Mouse (Mus musculus) liver, postnatal 0 days (tissue): ENCODE data around the gene Zfp91. TPM values are rescaled to one million over a fixed set of nuclear protein-coding genes. Genes with fewer than 3 reads are reported as not detected.

Experiments
- ATAC-seq: fragments of 200-750 bp; cut with Nextera tagmentation; 2 replicates; pipeline ENCODE4 v1.8.0; 2017; ENCODE audit warnings: mild to moderate bottlenecking, moderate library complexity
- DNase-seq: peaks from one replicate; pipeline ENCODE4 v3.0.0-alpha.2; 2016
- H3K27ac ChIP-seq: fragments of 300-500 bp; sonication (generic); 2 replicates; pipeline ENCODE4 v1.5.1; 2014; ENCODE audit warnings: antibody characterized with exemption, moderate library complexity, mild to moderate bottlenecking, low read depth
- H3K27me3 ChIP-seq: fragments of 300-500 bp; sonication (generic); 2 replicates; pipeline ENCODE4 v1.6.1; 2014; ENCODE audit warnings: low read length, control low read depth, mixed read lengths; ENCODE audit not compliant: insufficient read depth
- H3K36me3 ChIP-seq: fragments of 300-500 bp; sonication (generic); replicated peaks from 2 replicates; pipeline ENCODE4 v1.6.1; 2014; ENCODE audit warnings: mild to moderate bottlenecking, control low read depth, low read length, moderate library complexity, mixed read lengths; ENCODE audit not compliant: insufficient read depth
- H3K4me1 ChIP-seq: fragments of 300-500 bp; sonication (generic); 2 replicates; pipeline ENCODE4 v1.6.1; 2014; ENCODE audit warnings: antibody characterized with exemption, mild to moderate bottlenecking, control low read depth; ENCODE audit not compliant: insufficient read depth
- H3K4me2 ChIP-seq: fragments of 300-500 bp; sonication (generic); 2 replicates; pipeline ENCODE4 v1.6.1; 2014; ENCODE audit warnings: low read depth, mild to moderate bottlenecking, low read length, moderate library complexity, mixed read lengths
- H3K4me3 ChIP-seq: fragments of 300-500 bp; sonication (generic); 2 replicates; pipeline ENCODE4 v1.5.1; 2014; ENCODE audit warnings: low read depth, low read length
- H3K9ac ChIP-seq: fragments of 300-500 bp; sonication (generic); replicated peaks from 2 replicates; pipeline ENCODE4 v1.6.1; 2014; ENCODE audit warnings: mild to moderate bottlenecking, moderate library complexity
- H3K9me3 ChIP-seq: fragments of 300-500 bp; sonication (generic); 2 replicates; pipeline ENCODE4 v1.6.1; 2016; ENCODE audit warnings: mild to moderate bottlenecking, control low read depth, low read length, mixed read lengths
- CTCF ChIP-seq: sonication (generic); IDR thresholded peaks from 2 replicates; pipeline ENCODE4 v1.5.1; 2016; ENCODE audit warnings: antibody characterized with exemption, low read depth
- EP300 ChIP-seq: IDR thresholded peaks from 2 replicates; pipeline ENCODE4 v1.6.1; 2016; ENCODE audit warnings: antibody characterized with exemption, low read depth, mild to moderate bottlenecking
- WGBS: fragments of 180-500 bp; shearing (Covaris S2); extraction: QIAGEN DNeasy Blood & Tissue Kit; methylation state at CpG from one replicate; pipeline ENCODE4 v1.1.7; 2014; ENCODE audit not compliant: insufficient replicate concordance; 5-methylcytosine and 5-hydroxymethylcytosine counted together
- polyA plus RNA-seq: library from polyadenylated mRNA; unstranded; fragments of >200 nt; fragmentation: Nextera tagmentation; extraction: Ambion mirVana; gene quantifications from 2 replicates; pipeline ENCODE4 v1.2.1, GENCODE M21; 2015

Zfp91 gene
- 6.7 and 7.0 TPM in 2 replicates for polyA plus RNA-seq

DNA sequence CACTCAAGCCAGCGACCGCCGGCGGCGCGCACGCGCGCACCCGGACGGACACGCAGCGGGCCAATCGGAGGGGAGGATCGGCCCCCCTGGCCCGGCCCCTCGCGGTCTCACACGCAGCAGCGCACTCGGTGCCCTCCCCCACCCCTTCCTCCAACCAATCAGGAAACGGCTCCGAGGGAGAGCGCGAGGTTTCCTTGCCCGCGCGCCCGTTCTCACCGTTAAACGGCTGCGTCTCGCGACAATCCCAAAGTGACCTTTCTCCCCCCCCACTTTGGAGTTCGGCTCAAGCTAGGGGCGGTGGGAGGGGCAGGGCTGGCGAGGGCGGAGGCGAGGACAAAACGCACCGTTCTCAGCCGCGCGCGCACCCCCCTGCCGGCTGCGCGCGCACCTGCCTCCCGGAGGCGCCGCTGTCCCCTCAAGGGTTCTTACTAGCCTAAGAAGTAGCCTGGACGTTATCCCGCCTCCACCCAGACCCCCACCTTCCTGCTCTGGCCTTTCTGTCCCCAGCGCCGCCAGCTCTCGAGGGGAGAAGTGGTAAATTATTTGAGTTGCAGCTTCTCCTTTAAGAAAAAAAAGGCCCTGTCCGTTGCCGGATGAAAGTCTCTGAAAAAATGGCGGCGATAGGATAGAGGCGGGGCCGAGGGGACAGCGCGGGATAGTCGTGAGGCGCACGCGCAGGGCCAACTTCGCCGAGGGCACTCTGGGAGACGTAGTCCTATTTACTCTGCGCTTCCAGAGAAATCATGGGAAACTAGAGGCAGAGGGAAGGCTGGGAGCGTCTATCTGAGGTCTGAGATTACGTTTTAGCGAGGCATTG is at the start of gene Zfp91, which contains the start of gene Lpxn:
TSS of gene Zfp91 (minus strand) at position 616 of the 817 bp plus-strand sequence.
TSS of gene Lpxn (plus strand) at position 683 of the 817 bp plus-strand sequence.
- peak; percentile 85 for ATAC-seq
- no peaks in the 10 kb centered on the region for H3K36me3 ChIP-seq
- no peaks in the 10 kb centered on the region for H3K9me3 ChIP-seq
- peak within 1 kb of the TSS; percentile 100 for H3K9ac ChIP-seq
- H3K4me1 ChIP-seq, result peaks cover 10% of the 10 kb centered on the region; the same call in 1 of the 2 replicates
- H3K27ac ChIP-seq, result peak within 1 kb of the TSS; percentile 99
- no peaks in the 10 kb centered on the region for H3K27me3 ChIP-seq
- peak; percentile 98 for DNase-seq
- peak; percentile 16; the same call in 1 of the 2 replicates for TF ChIP-seq CTCF
- peak; percentile 36 for TF ChIP-seq EP300
- H3K4me3 ChIP-seq, result peak within 1 kb of the TSS; percentile 98
- peak within 1 kb of the TSS; percentile 84 for H3K4me2 ChIP-seq
- under 1% methylated on average over 63 of the region's 76 CpGs for WGBS

DNA sequence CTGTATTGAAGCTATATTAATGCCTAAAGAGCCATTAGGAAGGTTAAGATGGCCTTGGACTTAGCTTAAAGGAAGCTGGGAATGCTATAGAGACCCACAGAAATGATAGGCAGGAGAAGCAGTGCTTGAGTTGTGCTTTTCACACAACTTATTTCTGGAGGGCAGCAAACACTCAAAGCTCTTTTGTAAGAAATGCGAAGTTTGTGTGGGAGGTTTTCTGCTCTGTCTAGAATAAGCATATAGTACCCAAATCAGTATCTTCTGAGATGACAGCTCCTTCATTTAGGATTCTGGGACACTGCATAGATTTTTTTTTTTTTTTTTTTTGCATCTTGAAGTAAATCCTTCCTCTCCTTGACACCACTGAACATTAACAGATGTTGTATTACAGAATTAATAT is 42.6 kb upstream of the Zfp91 start:
- no peak overlapping the region for H3K4me2 ChIP-seq
- no peak overlapping the region for H3K27ac ChIP-seq
- 86% methylated on average over 1 of the region's 1 CpGs for WGBS
- TF ChIP-seq CTCF (no peak), EP300 (no peak)
- H3K9ac ChIP-seq, result no peak overlapping the region
- no peaks in the 10 kb centered on the region for H3K36me3 ChIP-seq
- H3K27me3 ChIP-seq, result no peaks in the 10 kb centered on the region
- no peak for DNase-seq
- no peaks in the 10 kb centered on the region for H3K4me1 ChIP-seq
- no peak for ATAC-seq
- no peak overlapping the region for H3K4me3 ChIP-seq
- no peaks in the 10 kb centered on the region for H3K9me3 ChIP-seq

DNA sequence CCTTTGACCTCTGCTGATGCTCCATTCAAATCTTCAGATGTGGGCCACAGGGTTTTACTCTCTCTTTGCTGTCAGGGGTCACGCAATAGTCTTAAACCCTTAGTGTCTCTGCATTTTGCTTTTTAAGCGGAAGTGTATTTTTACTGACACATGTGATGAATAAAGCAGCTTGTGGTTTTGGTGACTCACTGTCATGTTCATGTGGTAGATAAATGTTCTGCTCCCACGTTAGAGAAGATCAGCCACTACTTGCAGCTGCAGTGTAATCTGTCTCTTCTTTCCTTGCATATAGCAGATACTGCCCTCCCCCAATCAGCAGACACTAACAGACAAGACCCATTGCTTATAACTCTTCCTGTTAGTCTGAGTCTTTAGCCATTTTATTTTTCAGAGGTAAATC is 37.7 kb upstream of the Zfp91 start:
- no peak overlapping the region for H3K9ac ChIP-seq
- no peaks in the 10 kb centered on the region for H3K36me3 ChIP-seq
- ATAC-seq, result peak; percentile 73
- WGBS, result 37% methylated on average over 3 of the region's 3 CpGs
- DNase-seq, result no peak
- no peak overlapping the region for H3K4me3 ChIP-seq
- H3K4me1 ChIP-seq, result no peaks in the 10 kb centered on the region
- H3K27ac ChIP-seq, result no peak overlapping the region
- TF ChIP-seq EP300, result peak; percentile 60; the same call in 1 of the 2 replicates
- no peak for TF ChIP-seq CTCF
- no peaks in the 10 kb centered on the region for H3K9me3 ChIP-seq
- no peak overlapping the region for H3K4me2 ChIP-seq
- H3K27me3 ChIP-seq, result no peaks in the 10 kb centered on the region

DNA sequence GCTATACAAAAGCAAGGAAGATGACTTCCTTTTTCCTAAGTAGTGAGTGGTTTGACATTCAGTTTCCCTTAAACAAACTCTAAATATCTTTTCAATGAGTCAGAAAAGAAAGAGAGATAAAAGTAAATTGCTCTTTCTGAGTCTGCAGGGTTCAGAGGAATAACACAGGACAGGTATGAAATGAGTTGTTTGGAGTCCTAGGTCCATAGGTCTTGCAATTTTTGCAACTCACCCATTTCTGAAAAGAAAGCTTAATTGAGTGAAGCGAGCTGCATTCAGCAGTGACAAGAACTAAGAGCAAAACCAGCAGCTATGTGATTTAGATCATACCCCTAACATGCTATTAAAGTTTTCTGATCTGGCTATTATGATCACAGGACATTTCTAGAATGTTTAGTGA is 35.6 kb upstream of the Zfp91 start:
- 50% methylated on average over 1 of the region's 1 CpGs for WGBS
- no peak for TF ChIP-seq EP300
- no peak for TF ChIP-seq CTCF

DNA sequence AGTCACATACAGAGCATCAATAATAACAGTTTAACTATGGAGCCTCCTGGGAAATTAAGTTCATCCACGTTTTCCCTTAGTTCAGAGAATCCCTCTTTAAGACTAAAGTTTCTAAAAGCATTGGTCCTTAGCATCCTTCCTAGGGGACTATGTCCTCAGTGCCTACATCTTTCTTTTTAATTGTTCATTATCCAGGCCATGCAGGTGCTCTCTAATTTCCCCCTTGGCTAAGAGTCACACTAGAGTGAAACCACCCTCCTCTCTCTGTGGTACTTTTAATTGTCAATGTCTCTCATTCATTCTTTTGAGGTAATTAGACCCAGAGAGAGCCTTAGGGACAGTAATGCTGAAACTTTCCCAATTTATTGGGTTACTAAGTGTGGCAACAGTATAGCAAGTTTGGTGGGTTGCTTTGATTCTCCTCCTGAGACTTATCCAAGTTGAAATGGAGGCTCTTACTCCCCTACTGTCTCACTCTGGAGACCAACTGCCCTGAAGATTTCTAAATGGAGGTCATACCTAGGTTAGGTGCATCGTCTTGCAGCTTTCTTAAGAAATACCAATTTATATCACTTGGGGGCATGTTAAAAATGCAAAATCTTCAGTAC is 35.0 kb upstream of the Zfp91 start:
- TF ChIP-seq CTCF (no peak), EP300 (no peak)
- H3K9ac ChIP-seq, result no peak overlapping the region
- DNase-seq (no peak), ATAC-seq (no peak)
- H3K4me2 ChIP-seq, result no peak overlapping the region
- H3K36me3 ChIP-seq, result no peaks in the 10 kb centered on the region
- H3K9me3 ChIP-seq, result no peaks in the 10 kb centered on the region
- H3K4me3 ChIP-seq, result no peak overlapping the region
- 70% methylated on average over 2 of the region's 2 CpGs for WGBS
- no peaks in the 10 kb centered on the region for H3K4me1 ChIP-seq
- no peaks in the 10 kb centered on the region for H3K27me3 ChIP-seq
- H3K27ac ChIP-seq, result no peak overlapping the region

More for the DNA sequence above, 35.6 kb upstream of the Zfp91 start:
- Histone ChIP-seq H3K4me2 (no peak overlapping the region), H3K4me3 (no peak overlapping the region), H3K27me3 (no peaks in the 10 kb centered on the region), H3K9ac (no peak overlapping the region), H3K27ac (no peak overlapping the region), H3K4me1 (no peaks in the 10 kb centered on the region), H3K9me3 (no peaks in the 10 kb centered on the region), H3K36me3 (no peaks in the 10 kb centered on the region)
- DNase-seq, result no peak
- no peak for ATAC-seq

DNA sequence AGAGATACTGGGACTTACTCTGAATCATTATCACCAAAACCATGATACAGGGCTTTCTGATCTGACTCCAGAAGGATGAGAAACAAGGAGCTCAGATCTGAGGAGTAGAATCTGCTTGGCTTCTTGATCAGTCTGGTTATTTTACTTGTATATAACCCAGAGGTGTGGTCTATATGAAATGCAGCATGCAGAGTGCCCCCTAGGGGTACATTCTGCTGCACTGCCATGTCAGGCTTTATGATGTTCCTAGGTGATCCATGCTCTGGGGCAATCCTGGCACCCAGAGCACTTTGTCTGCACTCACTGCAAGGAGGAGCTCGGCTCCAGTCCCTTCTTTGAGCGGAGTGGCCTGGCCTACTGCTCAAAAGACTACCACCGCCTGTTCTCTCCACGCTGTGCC is 28.6 kb upstream of the Zfp91 start:
- Histone ChIP-seq H3K9me3 (no peaks in the 10 kb centered on the region), H3K4me3 (no peak overlapping the region), H3K9ac (no peak overlapping the region), H3K27me3 (no peaks in the 10 kb centered on the region), H3K4me2 (no peak overlapping the region), H3K36me3 (no peaks in the 10 kb centered on the region), H3K4me1 (no peaks in the 10 kb centered on the region), H3K27ac (no peak overlapping the region)
- DNase-seq (no peak), ATAC-seq (no peak)
- 82% methylated on average over 4 of the region's 4 CpGs for WGBS
- TF ChIP-seq EP300 (no peak), CTCF (peak; percentile 46)
